ENCODE assay signal across 9 mouse cellular contexts in the genomic region with DNA sequence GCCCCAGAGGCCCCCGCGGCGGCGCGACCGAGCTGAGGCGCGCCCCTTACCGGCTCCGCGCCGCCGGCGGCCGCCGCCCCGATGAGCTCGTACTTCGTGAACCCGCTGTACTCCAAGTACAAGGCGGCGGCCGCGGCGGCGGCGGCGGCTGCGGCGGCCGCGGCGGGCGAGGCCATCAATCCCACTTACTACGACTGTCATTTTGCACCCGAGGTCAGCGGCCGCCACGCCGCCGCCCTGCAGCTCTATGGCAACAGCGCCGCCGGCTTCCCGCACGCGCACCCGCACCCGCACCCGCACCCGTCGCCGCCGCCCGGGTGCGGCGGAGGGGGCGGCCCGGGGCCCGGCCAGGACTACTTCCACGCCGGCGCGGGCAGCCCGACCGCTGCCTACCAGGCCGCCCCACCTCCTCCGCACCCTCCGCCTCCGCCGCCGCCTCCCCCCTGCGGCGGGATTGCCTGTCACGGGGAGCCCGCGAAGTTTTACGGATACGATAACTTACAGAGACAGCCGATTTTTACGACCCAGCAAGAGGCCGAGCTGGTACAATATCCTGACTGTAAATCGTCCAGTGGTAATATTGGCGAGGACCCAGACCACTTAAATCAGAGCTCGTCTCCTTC. TPM values are rescaled to one million over a fixed set of nuclear protein-coding genes. Genes with fewer than 3 reads are reported as not detected.
DNase-seq lines count a peak whose midpoint lies in the region; ATAC-seq and TF ChIP-seq lines count a peak whose summit lies in the region.
"Had no signal": no experiment of that assay in that cellular context is flagged by ENCODE, and none has a peak within 500 bp of the region (broad histone marks: within the 10 kb centered on the region; RNA-seq: fewer than 3 reads in every experiment).

No protein-coding gene starts in this region.

- peak overlapping the region; percentile 75 for H3K4me2 ChIP-seq in heart, embryonic 13.5 days
- peak overlapping the region; percentile 55 for H3K4me2 ChIP-seq in hindbrain, embryonic 16.5 days (ENCODE audit: low read length)
- peak overlapping the region; percentile 47 for H3K4me2 ChIP-seq in liver, embryonic 14.5 days (ENCODE audit: low read depth)

- intact Hi-C loops in heart, postnatal 10 days (cut with DNase I), result loop anchor here (10.0 kb wide), 1 partner anchor 1079 kb away; no protein-coding TSS in a partner anchor

- H3K9me3 ChIP-seq in heart, embryonic 13.5 days, result no peaks in the 10 kb centered on the region
- no peaks in the 10 kb centered on the region for H3K9me3 ChIP-seq in hindbrain, embryonic 16.5 days (ENCODE audit: control insufficient read depth, low read length)
- no peaks in the 10 kb centered on the region for H3K9me3 ChIP-seq in liver, embryonic 14.5 days (ENCODE audit: control insufficient read depth, low read length)

- peak overlapping the region; percentile 51 for H3K4me3 ChIP-seq in heart, embryonic 13.5 days
- H3K4me3 ChIP-seq in hindbrain, embryonic 16.5 days (ENCODE audit: low read length), result peak overlapping the region; percentile 41
- H3K4me3 ChIP-seq in liver, embryonic 14.5 days (ENCODE audit: insufficient read depth in 1 of 2, low read depth in 2 of 2, low read length in 2 of 2), result peak overlapping the region in 1 of 2 experiments; percentile 11; a peak in 2 of 4 replicates

- H3K9ac ChIP-seq in heart, embryonic 13.5 days, result peak overlapping the region; percentile 62
- H3K9ac ChIP-seq in hindbrain, embryonic 16.5 days (ENCODE audit: low read depth, low read length), result peak overlapping the region; percentile 43
- no peak overlapping the region for H3K9ac ChIP-seq in liver, embryonic 14.5 days (replicated peaks)

- ATAC-seq in heart, embryonic 13.5 days (ENCODE audit: extremely low read depth, insufficient number of reproducible peaks, low FRiP score, low TSS enrichment), result no peak
- no peak for ATAC-seq in hindbrain, embryonic 16.5 days
- no peak for ATAC-seq in liver, embryonic 14.5 days (ENCODE audit: insufficient read depth)

- DNase-seq in heart, postnatal 10 days, result no peak
- peak; percentile 79 for DNase-seq in adrenal gland, postnatal 25 days
- no peak for DNase-seq in liver, embryonic 14.5 days (ENCODE audit: low read depth in 3 of 3, low spot score in 3 of 3)
- DNase-seq in testis, postnatal 14 days (ENCODE audit: low spot score), result peak; percentile 71
- DNase-seq in left cerebral cortex, adult 8-10 months (ENCODE audit: low spot score in 2 of 2), result no peak
- DNase-seq in retina, postnatal 1 day, result no peak

- TF ChIP-seq CTCF in liver, embryonic 14.5 days (IDR thresholded peaks at IDR 0.05; ENCODE audit: low read depth), result no peak

- TF ChIP-seq EP300 in liver, embryonic 14.5 days (IDR thresholded peaks at IDR 0.05; ENCODE audit: low read depth), result no peak

- no peak overlapping the region for H3K27ac ChIP-seq in heart, embryonic 13.5 days (replicated peaks)
- H3K27ac ChIP-seq in hindbrain, embryonic 16.5 days (ENCODE audit: low read depth, low read length), result no peak overlapping the region
- H3K27ac ChIP-seq in liver, embryonic 14.5 days, result no peak overlapping the region

- no peaks in the 10 kb centered on the region for H3K36me3 ChIP-seq in heart, embryonic 13.5 days
- H3K36me3 ChIP-seq in hindbrain, embryonic 16.5 days (ENCODE audit: control insufficient read depth, insufficient read depth, low read length), result no peaks in the 10 kb centered on the region
- no peaks in the 10 kb centered on the region for H3K36me3 ChIP-seq in liver, embryonic 14.5 days (replicated peaks; ENCODE audit: control insufficient read depth, insufficient read depth, low read depth)

- H3K27me3 ChIP-seq in heart, embryonic 13.5 days (replicated peaks), result peaks cover 99% of the 10 kb centered on the region
- H3K27me3 ChIP-seq in hindbrain, embryonic 16.5 days (replicated peaks; ENCODE audit: control insufficient read depth, insufficient read depth, low read length), result peaks cover 53% of the 10 kb centered on the region
- H3K27me3 ChIP-seq in liver, embryonic 14.5 days (ENCODE audit: control insufficient read depth, insufficient read depth, low read length), result peaks cover 96% of the 10 kb centered on the region

- H3K4me1 ChIP-seq in heart, embryonic 13.5 days, result peaks cover 15% of the 10 kb centered on the region
- H3K4me1 ChIP-seq in hindbrain, embryonic 16.5 days (ENCODE audit: control insufficient read depth, insufficient read depth, low read depth, low read length), result peaks cover 10% of the 10 kb centered on the region
- H3K4me1 ChIP-seq in liver, embryonic 14.5 days (replicated peaks; ENCODE audit: control insufficient read depth in 2 of 2, insufficient read depth in 2 of 2, low read length in 1 of 2), result no peaks in the 10 kb centered on the region

- WGBS in heart, embryonic 13.5 days, result under 1% methylated on average over 66 of the region's 85 CpGs
- WGBS in hindbrain, embryonic 16.5 days, result under 1% methylated on average over 43 of the region's 85 CpGs
- under 1% methylated on average over 61 of the region's 85 CpGs for WGBS in liver, embryonic 14.5 days (ENCODE audit: insufficient replicate concordance)

RNA-seq across cellular contexts. Expression of a gene that starts 1.2 kb away (rescaled TPM):
- 0.07 and 0.23 TPM in 2 replicates for polyA plus RNA-seq in heart, embryonic 13.5 days (2015; fragmentation: Nextera tagmentation; extraction: Ambion mirVana)
- 1 to 10 TPM; 1.9 to 2.5 TPM for total RNA-seq in heart, postnatal 10 days (2021)
- 27.2 and 33.9 TPM in 2 replicates for total RNA-seq in adrenal gland, postnatal 25 days (2021)
- 0.66 and 1.1 TPM in 2 replicates for polyA plus RNA-seq in hindbrain, embryonic 16.5 days (2015; fragmentation: Nextera tagmentation; extraction: Ambion mirVana)
- polyA plus RNA-seq in liver, embryonic 14.5 days (2012; rRNA removed), result 0.02 and 0.04 TPM in 2 replicates
- polyA plus RNA-seq in liver, embryonic 14.5 days (2014; fragmentation: Nextera tagmentation; extraction: Ambion mirVana), result 0.06 TPM in 1 of 2 replicates, not detected in the other
- total RNA-seq in left cerebral cortex, adult 8-10 months (2022), result not detected

RNA-seq across cellular contexts. Expression of a gene that starts 6.1 kb away (rescaled TPM):
- polyA plus RNA-seq in heart, embryonic 13.5 days (2015; fragmentation: Nextera tagmentation; extraction: Ambion mirVana), result 0.74 and 0.89 TPM in 2 replicates
- not detected for total RNA-seq in heart, postnatal 10 days (2021)
- 0.73 and 2.6 TPM in 2 replicates for total RNA-seq in adrenal gland, postnatal 25 days (2021)
- 43.8 and 48.0 TPM in 2 replicates for polyA plus RNA-seq in hindbrain, embryonic 16.5 days (2015; fragmentation: Nextera tagmentation; extraction: Ambion mirVana)
- 0.02 and 0.19 TPM in 2 replicates for polyA plus RNA-seq in liver, embryonic 14.5 days (2012; rRNA removed)
- not detected in 2 replicates for polyA plus RNA-seq in liver, embryonic 14.5 days (2014; fragmentation: Nextera tagmentation; extraction: Ambion mirVana)
- total RNA-seq in left cerebral cortex, adult 8-10 months (2022), result not detected

RNA-seq across cellular contexts. Expression of a gene that starts 6.2 kb away (rescaled TPM):
- polyA plus RNA-seq in heart, embryonic 13.5 days (2015; fragmentation: Nextera tagmentation; extraction: Ambion mirVana), result not detected in 2 replicates
- under 1 TPM; 0.55 to 0.57 TPM for total RNA-seq in heart, postnatal 10 days (2021)
- total RNA-seq in adrenal gland, postnatal 25 days (2021), result 27.8 and 34.1 TPM in 2 replicates
- 2.2 and 2.3 TPM in 2 replicates for polyA plus RNA-seq in hindbrain, embryonic 16.5 days (2015; fragmentation: Nextera tagmentation; extraction: Ambion mirVana)
- 0.04 TPM in 1 of 2 replicates, not detected in the other for polyA plus RNA-seq in liver, embryonic 14.5 days (2012; rRNA removed)
- polyA plus RNA-seq in liver, embryonic 14.5 days (2014; fragmentation: Nextera tagmentation; extraction: Ambion mirVana), result not detected in 2 replicates
- total RNA-seq in left cerebral cortex, adult 8-10 months (2022), result not detected

RNA-seq across cellular contexts. Expression of a gene that starts 8.1 kb away (rescaled TPM):
- not detected in 2 replicates for polyA plus RNA-seq in heart, embryonic 13.5 days (2015; fragmentation: Nextera tagmentation; extraction: Ambion mirVana)
- under 1 TPM; 0.19 to 0.22 TPM for total RNA-seq in heart, postnatal 10 days (2021)
- 3.7 and 5.2 TPM in 2 replicates for total RNA-seq in adrenal gland, postnatal 25 days (2021)
- 0.07 TPM in 1 of 2 replicates, not detected in the other for polyA plus RNA-seq in hindbrain, embryonic 16.5 days (2015; fragmentation: Nextera tagmentation; extraction: Ambion mirVana)
- 0.03 TPM in 1 of 2 replicates, not detected in the other for polyA plus RNA-seq in liver, embryonic 14.5 days (2012; rRNA removed)
- polyA plus RNA-seq in liver, embryonic 14.5 days (2014; fragmentation: Nextera tagmentation; extraction: Ambion mirVana), result not detected in 2 replicates
- not detected for total RNA-seq in left cerebral cortex, adult 8-10 months (2022)

RNA-seq across cellular contexts. Expression of a gene that starts 13.9 kb away (rescaled TPM):
- 0.08 TPM in 1 of 2 replicates, not detected in the other for polyA plus RNA-seq in heart, embryonic 13.5 days (2015; fragmentation: Nextera tagmentation; extraction: Ambion mirVana)
- not detected for total RNA-seq in heart, postnatal 10 days (2021)
- not detected in 2 replicates for total RNA-seq in adrenal gland, postnatal 25 days (2021)
- not detected in 2 replicates for polyA plus RNA-seq in hindbrain, embryonic 16.5 days (2015; fragmentation: Nextera tagmentation; extraction: Ambion mirVana)
- 0.07 TPM in 1 of 2 replicates, not detected in the other for polyA plus RNA-seq in liver, embryonic 14.5 days (2012; rRNA removed)
- not detected in 2 replicates for polyA plus RNA-seq in liver, embryonic 14.5 days (2014; fragmentation: Nextera tagmentation; extraction: Ambion mirVana)
- total RNA-seq in left cerebral cortex, adult 8-10 months (2022), result not detected
- polyA plus RNA-seq: large intestine, adult 2 months had no signal

Comparison
In these comparisons a context has a peak if more than half of its experiments do, and no peak if none do; other contexts are left out.
1. DNase-seq: peak in adrenal gland, postnatal 25 days (single experiment) and testis, postnatal 14 days (single experiment); none in heart, postnatal 10 days (0 of 2), liver, embryonic 14.5 days (0 of 3), left cerebral cortex, adult 8-10 months (0 of 2) and retina, postnatal 1 day (single experiment).
2. RNA of a gene that starts 6.2 kb away (total RNA-seq): 27.8 to 34.1 TPM in adrenal gland, postnatal 25 days; 0.55 to 0.57 TPM in heart, postnatal 10 days and not detected in left cerebral cortex, adult 8-10 months; every median in the first group is over 10 times any median in the second.
3. Peak in every context shown above with its lines, with median percentiles within 50 percentile points of each other: H3K4me2 ChIP-seq.